Mouse (Mus musculus) E14TG2a.4 (cell line): ENCODE measurements at regions not wholly inside any gene's neighbourhood (a gene's known extent, or its start where the extent isn't known, plus 50 kb on each side); places are given as distances from the start of the nearest gene placed in this dataset.

Source experiments
- H3K27me3 ChIP-seq: 2 replicates; pipeline ENCODE4 v1.6.1; 2014; ENCODE audit warnings: low read length, control low read depth; ENCODE audit not compliant: insufficient read depth
- H3K36me3 ChIP-seq: 2 replicates; pipeline ENCODE4 v1.6.1; 2014; ENCODE audit warnings: low read length, control low read depth; ENCODE audit not compliant: insufficient read depth
- H3K4me1 ChIP-seq: replicated peaks from 2 replicates; pipeline ENCODE4 v1.6.1; 2014; ENCODE audit warnings: low read depth, low read length, control low read depth
- H3K4me3 ChIP-seq: replicated peaks from 2 replicates; pipeline ENCODE4 v1.5.1; 2014; ENCODE audit warnings: mild to moderate bottlenecking, low read length
- H3K9me3 ChIP-seq: 2 replicates; pipeline ENCODE4 v1.6.1; 2014; ENCODE audit warnings: low read length, control low read depth
- CTCF ChIP-seq: conservative IDR thresholded peaks from 2 replicates; pipeline ENCODE4 v1.5.1; 2014; ENCODE audit warnings: low read length
- NANOG ChIP-seq: IDR thresholded peaks from 2 replicates; pipeline ENCODE4 v1.6.1; 2014; ENCODE audit warnings: borderline replicate concordance, low read length, mixed read lengths
- POU5F1 ChIP-seq: IDR thresholded peaks from 2 replicates; pipeline ENCODE4 v1.6.1; 2014; ENCODE audit warnings: low read length, borderline replicate concordance

DNA sequence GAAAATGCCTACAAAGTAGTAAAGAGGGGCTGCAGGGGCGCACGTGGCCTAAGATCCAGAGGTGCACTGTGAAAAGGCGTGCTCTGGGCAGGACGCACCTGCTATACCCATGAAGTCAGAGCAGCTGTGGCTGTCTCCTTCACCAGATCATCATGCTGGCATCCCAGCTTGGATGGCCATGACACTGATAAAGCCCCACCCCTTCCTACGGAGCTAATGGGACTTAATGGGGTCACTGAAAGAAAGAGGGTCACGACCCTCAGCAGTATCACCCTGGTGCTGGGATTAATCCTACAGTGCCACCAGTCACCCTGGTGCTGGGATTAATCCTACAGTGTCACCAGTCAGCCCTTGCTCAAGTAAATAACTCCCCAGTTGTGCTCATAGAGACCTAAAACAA lies 122.1 kb downstream of the Tmem17 start:
- Histone ChIP-seq H3K9me3 (no peaks in the 10 kb centered on the region), H3K27me3 (no peaks in the 10 kb centered on the region), H3K4me3 (no peak overlapping the region), H3K36me3 (no peaks in the 10 kb centered on the region), H3K4me1 (peaks cover 49% of the 10 kb centered on the region)
- TF ChIP-seq CTCF, result no peak
- no peak for TF ChIP-seq NANOG
- no peak for TF ChIP-seq POU5F1

DNA sequence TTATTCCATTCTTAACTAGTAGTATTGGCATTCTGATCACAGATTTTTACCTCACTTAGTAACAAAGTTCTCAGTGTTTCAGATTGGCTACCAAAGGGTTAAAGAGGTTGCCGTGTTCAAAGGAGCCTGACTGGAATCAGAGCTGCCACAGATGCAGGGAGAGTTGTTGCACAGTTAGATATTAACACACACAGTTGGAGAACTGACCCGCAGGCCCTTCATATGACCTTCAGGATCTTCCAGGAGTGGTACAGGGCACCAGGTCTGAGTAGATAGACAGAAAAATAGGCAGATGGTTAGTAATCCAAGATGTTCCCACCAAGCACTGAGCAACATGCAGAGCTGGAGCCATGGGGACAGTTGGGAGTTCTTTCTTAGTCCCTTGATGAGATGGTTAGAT lies 123.1 kb downstream of the Tmem17 start:
- no peaks in the 10 kb centered on the region for H3K9me3 ChIP-seq
- TF ChIP-seq NANOG, result no peak
- no peaks in the 10 kb centered on the region for H3K36me3 ChIP-seq
- H3K27me3 ChIP-seq, result no peaks in the 10 kb centered on the region
- no peak overlapping the region for H3K4me3 ChIP-seq
- peaks cover 40% of the 10 kb centered on the region for H3K4me1 ChIP-seq

DNA sequence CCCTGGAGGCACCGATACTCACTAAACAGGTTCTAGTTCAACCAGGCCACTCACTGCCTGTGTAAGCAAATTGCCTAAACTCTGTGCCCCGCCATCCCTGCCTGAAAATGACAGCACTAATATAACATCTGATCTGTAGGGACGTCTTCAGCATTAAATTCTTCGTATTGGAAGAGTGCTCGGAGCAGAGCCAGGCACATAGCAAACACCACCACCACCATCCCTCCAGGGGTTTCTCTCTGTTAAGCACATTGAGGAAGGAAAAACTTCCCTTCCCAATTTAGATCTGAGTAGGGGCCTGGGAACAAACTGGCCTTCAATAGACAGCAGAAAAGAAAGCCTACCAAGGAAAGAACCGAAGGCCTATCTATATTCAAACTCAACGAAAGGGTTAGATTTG lies 124.4 kb downstream of the Tmem17 start:
- Histone ChIP-seq H3K4me1 (peaks cover 27% of the 10 kb centered on the region), H3K9me3 (no peaks in the 10 kb centered on the region), H3K4me3 (no peak overlapping the region), H3K27me3 (no peaks in the 10 kb centered on the region), H3K36me3 (no peaks in the 10 kb centered on the region)
- no peak for TF ChIP-seq NANOG
- no peak for TF ChIP-seq POU5F1
- no peak for TF ChIP-seq CTCF

DNA sequence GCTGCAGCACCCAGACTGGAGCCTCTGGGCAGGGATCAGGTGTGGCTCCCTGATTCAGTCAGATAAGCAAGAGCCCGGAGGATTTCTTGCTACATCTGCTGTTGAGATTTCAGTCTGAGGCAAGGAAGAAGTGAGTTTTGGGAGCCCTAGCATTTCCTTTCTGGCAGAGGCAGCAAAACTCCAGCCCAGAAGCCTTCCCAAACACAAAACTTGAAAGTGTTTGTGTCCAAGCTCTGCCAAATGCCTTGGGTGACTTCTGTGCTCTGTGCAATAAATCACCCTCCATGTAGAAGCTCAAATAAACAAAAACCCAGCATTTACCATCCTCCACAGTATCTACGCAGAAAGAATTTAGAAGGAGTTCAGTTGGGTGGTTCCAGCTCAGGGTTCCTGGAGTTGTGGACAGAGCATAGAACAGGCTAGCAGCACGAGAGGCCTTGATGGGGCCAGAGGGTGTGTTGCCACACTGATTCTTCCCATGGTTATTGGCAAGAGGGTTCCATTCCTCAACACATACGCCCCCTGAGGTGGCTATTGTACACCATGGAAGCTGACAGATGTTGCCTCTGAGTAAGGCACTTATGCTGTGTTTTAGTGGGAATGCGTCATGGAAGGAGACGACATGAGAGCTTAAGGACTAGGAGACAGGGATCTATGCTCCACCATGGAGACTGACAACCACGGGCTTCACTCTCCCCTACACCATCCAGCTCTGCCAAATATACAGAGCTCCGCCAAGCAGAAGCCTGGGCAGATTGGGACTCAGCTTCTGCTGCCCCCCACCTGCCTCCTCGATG lies 125.1 kb downstream of the Tmem17 start:
- Histone ChIP-seq H3K27me3 (no peaks in the 10 kb centered on the region), H3K4me3 (no peak overlapping the region), H3K36me3 (no peaks in the 10 kb centered on the region), H3K9me3 (no peaks in the 10 kb centered on the region), H3K4me1 (peaks cover 22% of the 10 kb centered on the region)
- TF ChIP-seq NANOG (no peak), CTCF (no peak), POU5F1 (no peak)

DNA sequence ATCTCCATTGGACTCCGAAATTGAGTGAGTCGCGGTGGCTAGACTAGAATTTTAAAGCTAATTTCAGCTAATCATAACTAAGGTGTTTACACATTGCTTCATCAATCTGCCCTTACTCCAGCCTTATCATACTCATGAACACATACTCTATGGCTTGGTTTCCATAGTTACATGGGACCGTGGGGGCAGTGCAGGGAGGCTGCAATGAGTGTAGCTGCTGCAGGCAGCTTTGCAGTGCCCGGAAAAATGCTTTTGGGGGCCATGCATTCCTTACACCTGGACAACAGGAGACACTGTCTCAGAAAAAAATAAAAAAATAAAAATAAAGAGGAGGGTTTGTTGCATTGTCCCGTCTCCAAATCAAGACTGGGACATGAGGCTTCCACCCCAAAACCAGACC lies 126.3 kb downstream of the Tmem17 start:
- Histone ChIP-seq H3K4me1 (peaks cover 11% of the 10 kb centered on the region), H3K36me3 (no peaks in the 10 kb centered on the region), H3K27me3 (no peaks in the 10 kb centered on the region), H3K9me3 (no peaks in the 10 kb centered on the region), H3K4me3 (no peak overlapping the region)
- TF ChIP-seq POU5F1, result no peak

DNA sequence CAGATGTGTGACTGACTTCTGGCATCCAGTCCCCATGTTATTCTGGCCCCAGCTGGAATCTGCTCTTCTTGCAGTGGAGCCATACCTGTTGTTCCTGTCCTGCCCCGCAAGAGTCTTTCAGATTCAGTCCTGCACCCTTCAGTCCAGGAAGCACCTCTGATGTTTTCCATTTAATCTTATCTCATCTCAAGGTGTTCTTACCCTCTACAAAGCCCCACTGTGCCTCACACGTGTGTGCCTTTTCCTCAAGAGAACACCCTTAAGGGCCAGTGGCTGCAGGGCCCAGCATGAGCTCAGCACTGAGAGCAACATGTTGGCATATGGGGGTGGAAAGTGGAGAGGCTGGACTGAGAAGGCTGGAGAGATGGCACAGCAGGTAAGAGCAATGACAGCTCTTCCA lies 126.8 kb downstream of the Tmem17 start:
- H3K4me1 ChIP-seq, result peaks cover 9% of the 10 kb centered on the region
- H3K27me3 ChIP-seq, result no peaks in the 10 kb centered on the region
- H3K36me3 ChIP-seq, result no peaks in the 10 kb centered on the region
- no peaks in the 10 kb centered on the region for H3K9me3 ChIP-seq
- no peak overlapping the region for H3K4me3 ChIP-seq
- no peak for TF ChIP-seq NANOG
- no peak for TF ChIP-seq CTCF
- no peak for TF ChIP-seq POU5F1

DNA sequence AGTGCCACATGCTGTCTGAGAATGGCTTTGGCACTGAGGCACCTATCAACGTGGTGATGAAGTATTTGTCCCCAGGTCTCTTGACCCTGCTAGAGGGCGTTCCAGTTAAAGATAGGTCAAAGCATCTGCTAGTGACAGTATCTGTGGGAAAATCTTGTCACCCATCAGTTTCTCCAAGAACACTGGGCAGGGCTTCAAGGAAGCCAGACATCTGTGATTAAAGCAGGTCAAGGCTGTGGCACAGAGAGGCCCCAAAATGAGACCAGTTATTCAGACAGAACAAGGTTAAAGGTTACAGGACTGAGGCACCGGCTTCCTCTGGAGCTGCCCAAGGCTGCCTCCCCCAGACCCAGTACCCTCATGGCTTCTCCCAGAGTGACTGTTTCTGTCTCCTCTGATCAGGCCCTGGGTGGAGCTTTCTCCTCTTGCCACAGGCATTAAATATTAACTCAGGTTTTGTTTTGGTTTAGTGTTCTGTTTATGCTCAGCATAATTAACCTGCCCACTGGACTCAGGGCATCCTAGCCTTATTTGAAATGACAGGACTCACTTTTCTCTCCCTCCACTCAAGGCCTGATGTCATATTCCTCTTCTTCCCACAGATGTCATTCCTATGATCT lies 128.6 kb downstream of the Tmem17 start:
- TF ChIP-seq POU5F1 (no peak), NANOG (0 out of 2 replicates have a peak, but pooled peaks have one; percentile 8)
- H3K4me3 ChIP-seq, result no peak overlapping the region
- peaks cover 4% of the 10 kb centered on the region; the same call in 1 of the 2 replicates for H3K4me1 ChIP-seq
- no peaks in the 10 kb centered on the region for H3K36me3 ChIP-seq
- no peaks in the 10 kb centered on the region for H3K27me3 ChIP-seq
- H3K9me3 ChIP-seq, result no peaks in the 10 kb centered on the region

DNA sequence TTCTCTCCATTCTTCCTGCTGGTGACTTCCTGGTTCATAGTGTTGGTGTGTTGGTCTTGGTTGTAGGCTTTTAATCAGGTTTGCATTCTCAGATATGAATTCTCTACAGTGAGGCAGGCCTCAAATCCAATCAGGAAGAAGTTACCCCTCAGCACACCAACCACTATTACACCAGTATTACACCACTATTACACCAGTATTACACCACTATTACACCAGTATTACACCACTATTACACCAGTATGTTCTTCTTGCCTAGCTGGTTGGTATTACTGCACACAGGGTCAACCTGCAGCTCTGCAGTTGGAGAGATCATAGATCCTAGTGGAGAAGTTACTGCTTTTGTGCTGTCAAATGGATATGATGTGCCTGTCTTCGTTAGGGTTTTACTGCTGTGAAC lies 129.6 kb downstream of the Tmem17 start:
- no peak for TF ChIP-seq POU5F1
- TF ChIP-seq NANOG, result no peak
- TF ChIP-seq CTCF, result no peak
- Histone ChIP-seq H3K9me3 (no peaks in the 10 kb centered on the region), H3K4me1 (peaks cover 8% of the 10 kb centered on the region), H3K36me3 (no peaks in the 10 kb centered on the region), H3K4me3 (no peak overlapping the region), H3K27me3 (no peaks in the 10 kb centered on the region)

DNA sequence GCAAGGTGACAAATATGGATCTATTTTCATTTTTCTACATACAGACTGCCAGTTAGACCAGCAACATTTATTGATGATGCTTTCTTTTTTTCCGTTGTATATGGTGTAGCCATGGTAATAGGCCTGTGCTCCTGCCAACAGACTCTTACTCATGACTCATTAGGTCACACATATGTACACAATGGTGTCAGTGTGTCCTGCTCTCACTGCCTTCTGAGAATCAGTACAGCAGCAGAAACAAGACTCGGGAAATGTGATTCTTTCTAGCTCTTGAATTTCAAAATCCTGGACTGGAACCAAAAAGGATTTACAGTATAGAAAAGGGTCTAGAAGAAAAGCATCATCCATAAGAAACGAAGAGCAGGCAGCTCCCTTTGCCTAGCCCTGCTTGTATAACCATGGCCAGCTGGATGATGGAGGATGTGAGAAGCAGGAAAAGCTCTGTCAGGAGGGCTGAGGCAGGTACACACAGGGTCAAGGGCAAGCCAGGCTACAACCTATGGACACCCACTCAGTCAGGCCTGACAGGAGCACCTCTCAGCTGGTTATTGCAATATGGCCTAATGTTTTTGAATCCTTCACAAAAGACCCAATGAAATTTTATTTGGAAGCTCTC lies 132.2 kb downstream of the Tmem17 start:
- H3K9me3 ChIP-seq, result no peaks in the 10 kb centered on the region
- peaks cover 26% of the 10 kb centered on the region for H3K4me1 ChIP-seq
- H3K27me3 ChIP-seq, result no peaks in the 10 kb centered on the region
- TF ChIP-seq NANOG (no peak), POU5F1 (no peak), CTCF (no peak)
- no peak overlapping the region for H3K4me3 ChIP-seq
- H3K36me3 ChIP-seq, result no peaks in the 10 kb centered on the region
